Comparison of ENCODE assay signal across 26 mouse cellular contexts in the genomic region with DNA sequence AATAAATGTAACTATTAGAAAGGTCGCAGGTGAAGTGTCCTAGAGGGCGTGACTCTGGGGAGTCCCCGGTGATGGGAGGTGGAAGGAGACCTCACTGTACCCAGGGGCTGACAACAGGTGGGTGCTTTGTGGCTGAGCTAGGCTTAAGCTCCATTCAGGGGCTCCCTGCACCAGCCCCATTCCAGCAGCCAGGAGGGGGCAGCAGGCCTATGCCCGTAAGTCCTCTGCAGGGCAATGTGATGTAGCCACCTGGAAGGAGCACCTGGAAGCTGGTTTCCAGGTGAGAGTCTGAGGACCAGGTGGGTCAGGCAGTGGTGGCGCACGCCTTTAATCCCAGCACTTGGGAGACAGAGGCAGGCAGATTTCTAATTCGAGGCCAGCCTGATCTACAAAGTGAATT. TPM values are rescaled to one million over a fixed set of nuclear protein-coding genes. Genes with fewer than 3 reads are reported as not detected.
DNase-seq lines count a peak whose midpoint lies in the region; ATAC-seq and TF ChIP-seq lines count a peak whose summit lies in the region.
"Had no signal": no experiment of that assay in that cellular context is flagged by ENCODE, and none has a peak within 500 bp of the region (broad histone marks: within the 10 kb centered on the region; RNA-seq: fewer than 3 reads in every experiment).

No protein-coding gene starts in this region.

- H3K27me3 ChIP-seq in kidney, adult 2 months (replicated peaks; ENCODE audit: control insufficient read depth, insufficient read depth, low read length), result no peaks in the 10 kb centered on the region
- H3K27me3 ChIP-seq in liver, embryonic 16.5 days (ENCODE audit: control insufficient read depth, insufficient read depth, low read depth, low read length), result no peaks in the 10 kb centered on the region
- peaks cover 3% of the 10 kb centered on the region; the same call in 1 of the 2 replicates for H3K27me3 ChIP-seq in liver, embryonic 12.5 days (replicated peaks)
- H3K27me3 ChIP-seq: limb, embryonic 13.5 days; neural tube, embryonic 12.5 days had no signal

- TF ChIP-seq POLR2A in kidney, adult 2 months (IDR thresholded peaks at IDR 0.05; ENCODE audit: low read depth, low read length), result no peak

- ATAC-seq in liver, embryonic 16.5 days (ENCODE audit: low read depth), result peak; percentile 33; the same call in 1 of the 2 replicates
- no peak for ATAC-seq in liver, embryonic 12.5 days
- no peak for ATAC-seq in monocyte, adult 5-6 weeks (replicated peaks; ENCODE audit: insufficient number of reproducible peaks, low FRiP score, low TSS enrichment, poor library complexity, severe bottlenecking)
- ATAC-seq: CD4-positive, CD25-positive, alpha-beta regulatory T cell, adult 4 months had no signal

- TF ChIP-seq CTCF in gastrocnemius, adult 2 months (IDR thresholded peaks at IDR 0.05), result peak; percentile 51
- peak; percentile 32; the same call in 1 of the 2 replicates for TF ChIP-seq CTCF in kidney, adult 2 months (conservative IDR thresholded peaks at IDR 0.05; ENCODE audit: insufficient read depth, insufficient read length, low read depth, low read length)

- no peaks in the 10 kb centered on the region for H3K9me3 ChIP-seq in liver, embryonic 16.5 days (replicated peaks; ENCODE audit: control insufficient read depth, low read length)
- H3K9me3 ChIP-seq in liver, embryonic 12.5 days (replicated peaks), result no peaks in the 10 kb centered on the region
- H3K9me3 ChIP-seq: forebrain, embryonic 10.5 days; limb, embryonic 13.5 days; midbrain, embryonic 10.5 days; neural tube, embryonic 12.5 days had no signal

- no peak overlapping the region for H3K27ac ChIP-seq in gastrocnemius, adult 2 months
- no peak overlapping the region for H3K27ac ChIP-seq in kidney, adult 2 months (ENCODE audit: insufficient read depth, low read depth, low read length)
- no peak overlapping the region for H3K27ac ChIP-seq in liver, embryonic 16.5 days (ENCODE audit: low read length)
- H3K27ac ChIP-seq in liver, embryonic 12.5 days, result no peak overlapping the region
- H3K27ac ChIP-seq: forebrain, embryonic 10.5 days; hindbrain, embryonic 14.5 days; limb, embryonic 13.5 days; macrophage; midbrain, embryonic 10.5 days; neural tube, embryonic 12.5 days had no signal

- WGBS in kidney, adult 2 months, result 66% methylated on average over 7 of the region's 7 CpGs
- 59% methylated on average over 7 of the region's 7 CpGs for WGBS in liver, embryonic 16.5 days (ENCODE audit: insufficient replicate concordance)
- 49% methylated on average over 7 of the region's 7 CpGs for WGBS in liver, embryonic 12.5 days (ENCODE audit: insufficient replicate concordance)

- H3K4me2 ChIP-seq in liver, embryonic 16.5 days (ENCODE audit: low read depth, low read length), result no peak overlapping the region
- H3K4me2 ChIP-seq in liver, embryonic 12.5 days, result no peak overlapping the region
- H3K4me2 ChIP-seq: hindbrain, embryonic 14.5 days; limb, embryonic 13.5 days; lung, embryonic 14.5 days; neural tube, embryonic 12.5 days had no signal

- intact Hi-C loops in gastrocnemius, adult 2 months (cut with DNase I), result loop anchor here (5.0 kb wide), 1 partner anchor 508 kb away; no protein-coding TSS in a partner anchor

- no peaks in the 10 kb centered on the region for H3K36me3 ChIP-seq in kidney, adult 2 months (ENCODE audit: control insufficient read depth, insufficient read depth, low read length)
- no peaks in the 10 kb centered on the region for H3K36me3 ChIP-seq in liver, embryonic 16.5 days (ENCODE audit: control insufficient read depth, insufficient read depth)
- no peaks in the 10 kb centered on the region for H3K36me3 ChIP-seq in liver, embryonic 12.5 days
- H3K36me3 ChIP-seq: forebrain, embryonic 10.5 days; limb, embryonic 13.5 days; midbrain, embryonic 10.5 days; neural tube, embryonic 12.5 days had no signal

- H3K4me1 ChIP-seq in kidney, adult 2 months (ENCODE audit: control insufficient read depth, insufficient read depth, low read length), result no peaks in the 10 kb centered on the region
- no peaks in the 10 kb centered on the region for H3K4me1 ChIP-seq in liver, embryonic 16.5 days (ENCODE audit: control insufficient read depth, low read depth, low read length)
- H3K4me1 ChIP-seq in liver, embryonic 12.5 days, result no peaks in the 10 kb centered on the region
- H3K4me1 ChIP-seq: limb, embryonic 13.5 days; neural tube, embryonic 12.5 days had no signal

- H3K9ac ChIP-seq in liver, embryonic 16.5 days (ENCODE audit: low read depth, low read length), result no peak overlapping the region
- no peak overlapping the region for H3K9ac ChIP-seq in liver, embryonic 12.5 days
- H3K9ac ChIP-seq: hindbrain, embryonic 14.5 days; limb, embryonic 13.5 days; lung, embryonic 14.5 days; neural tube, embryonic 12.5 days had no signal

- no peak overlapping the region for H3K4me3 ChIP-seq in gastrocnemius, adult 2 months
- no peak overlapping the region for H3K4me3 ChIP-seq in kidney, adult 2 months (ENCODE audit: insufficient read depth, low read depth, low read length)
- no peak overlapping the region for H3K4me3 ChIP-seq in liver, embryonic 16.5 days (ENCODE audit: low read depth, low read length)
- no peak overlapping the region for H3K4me3 ChIP-seq in liver, embryonic 12.5 days
- H3K4me3 ChIP-seq: forebrain, embryonic 10.5 days; limb, embryonic 13.5 days; midbrain, embryonic 10.5 days; neural tube, embryonic 12.5 days had no signal

- no peak for DNase-seq in gastrocnemius, adult 2 months
- no peak for DNase-seq in gastrocnemius, postnatal 10 days
- no peak for DNase-seq in kidney, adult 2 months
- DNase-seq in kidney, adult 18-20 months, result no peak
- DNase-seq: adrenal gland, postnatal 36 days; cerebellum, adult 18-20 months; cerebellum, postnatal 25 days; gastrocnemius, postnatal 14 days; kidney, adult 9 months; layer of hippocampus, postnatal 36 days; lung, embryonic 14.5 days; right cerebral cortex, postnatal 4 days had no signal

RNA-seq across cellular contexts. Expression of a gene that starts 1.1 kb away (rescaled TPM):
- under 1 TPM in 1 of 2 experiments, not detected in 1; 0.14 TPM for total RNA-seq in gastrocnemius, adult 2 months (2021)
- total RNA-seq in gastrocnemius, postnatal 10 days (2021), result not detected
- 0.05 and 0.11 TPM in 2 replicates for polyA plus RNA-seq in kidney, adult 2 months (2012; rRNA removed)
- 0.13 TPM in 1 of 2 replicates, not detected in the other for polyA plus RNA-seq in liver, embryonic 16.5 days (2015; fragmentation: Nextera tagmentation; extraction: Ambion mirVana)
- polyA plus RNA-seq in liver, embryonic 12.5 days (2016; fragmentation: Nextera tagmentation; extraction: Ambion mirVana), result 0.07 TPM in 1 of 2 replicates, not detected in the other
- not detected in 3 replicates for total RNA-seq in monocyte, adult 5-6 weeks (2017)
- total RNA-seq: gastrocnemius, postnatal 14 days; heart, adult 18-20 months; layer of hippocampus, postnatal 36 days; left cerebral cortex, postnatal 14 days had no signal
- polyA plus RNA-seq: CD4-positive, CD25-positive, alpha-beta regulatory T cell, adult 4 months; forebrain, embryonic 10.5 days; heart, embryonic 16.5 days; hindbrain, embryonic 14.5 days; limb, embryonic 13.5 days; lung, embryonic 14.5 days; macrophage; midbrain, embryonic 10.5 days; neural tube, embryonic 12.5 days; stomach, embryonic 16.5 days had no signal

RNA-seq across cellular contexts. Expression of a gene that starts 18.5 kb away (rescaled TPM):
- not detected for total RNA-seq in gastrocnemius, adult 2 months (2021)
- total RNA-seq in gastrocnemius, postnatal 10 days (2021), result under 1 TPM; 0.36 to 0.38 TPM
- polyA plus RNA-seq in kidney, adult 2 months (2012; rRNA removed), result 0.69 and 1.5 TPM in 2 replicates
- 0.06 and 0.11 TPM in 2 replicates for polyA plus RNA-seq in liver, embryonic 16.5 days (2015; fragmentation: Nextera tagmentation; extraction: Ambion mirVana)
- 0.14 and 0.18 TPM in 2 replicates for polyA plus RNA-seq in liver, embryonic 12.5 days (2016; fragmentation: Nextera tagmentation; extraction: Ambion mirVana)
- 0.32 to 2.5 TPM (median 0.49 TPM) in 3 replicates for total RNA-seq in monocyte, adult 5-6 weeks (2017)
- polyA plus RNA-seq: CD4-positive, CD25-positive, alpha-beta regulatory T cell, adult 4 months; macrophage had no signal

RNA-seq across cellular contexts. Expression of a gene that starts 43.6 kb away (rescaled TPM):
- 10 to 100 TPM in 1 of 2 experiments, 1 to 10 TPM in 1; 1.8 to 18.9 TPM for total RNA-seq in gastrocnemius, adult 2 months (2021)
- total RNA-seq in gastrocnemius, postnatal 10 days (2021), result 1 to 10 TPM; 3.7 to 4.5 TPM
- polyA plus RNA-seq in kidney, adult 2 months (2012; rRNA removed), result 28.4 and 40.6 TPM in 2 replicates
- polyA plus RNA-seq in liver, embryonic 16.5 days (2015; fragmentation: Nextera tagmentation; extraction: Ambion mirVana), result 2.4 and 2.7 TPM in 2 replicates
- 1.4 and 1.5 TPM in 2 replicates for polyA plus RNA-seq in liver, embryonic 12.5 days (2016; fragmentation: Nextera tagmentation; extraction: Ambion mirVana)
- total RNA-seq in monocyte, adult 5-6 weeks (2017), result 0.78 TPM in 1 of 3 replicates, not detected in the others
- polyA plus RNA-seq: macrophage had no signal

RNA-seq across cellular contexts. Expression of a gene that starts 58.9 kb away (rescaled TPM):
- 1 to 10 TPM; 3.7 to 4.9 TPM for total RNA-seq in gastrocnemius, adult 2 months (2021)
- total RNA-seq in gastrocnemius, postnatal 10 days (2021), result 1 to 10 TPM; 3.2 to 7.4 TPM
- polyA plus RNA-seq in kidney, adult 2 months (2012; rRNA removed), result 0.10 and 0.34 TPM in 2 replicates
- 0.02 TPM in 1 of 2 replicates, not detected in the other for polyA plus RNA-seq in liver, embryonic 16.5 days (2015; fragmentation: Nextera tagmentation; extraction: Ambion mirVana)
- not detected in 2 replicates for polyA plus RNA-seq in liver, embryonic 12.5 days (2016; fragmentation: Nextera tagmentation; extraction: Ambion mirVana)
- 0.19 to 0.48 TPM (median 0.43 TPM) in 3 replicates for total RNA-seq in monocyte, adult 5-6 weeks (2017)
- total RNA-seq: adrenal gland, postnatal 36 days had no signal
- polyA plus RNA-seq: CD4-positive, CD25-positive, alpha-beta regulatory T cell, adult 4 months; macrophage had no signal
